Mouse (Mus musculus): ENCODE data around the gene Stk17b.

- TF ChIP-seq CTCF (IDR thresholded peaks at IDR 0.05; ENCODE audit: low read depth) (no peak), EP300 (optimal IDR thresholded peaks at IDR 0.05) (no peak)
These were observed 37.0 kb upstream of the Stk17b start for GRCm38 (mm10) chr1:53821983-53822382.
